Mouse (Mus musculus) embryonic facial prominence, embryonic 14.5 days (tissue): ENCODE results near the gene Rars. TPM values are rescaled to one million over a fixed set of nuclear protein-coding genes. Genes with fewer than 3 reads are reported as not detected.

ENCODE experiments used
- ATAC-seq: fragments of 200-750 bp; cut with Nextera tagmentation; 2 replicates; pipeline ENCODE4 v1.8.0; 2017; ENCODE audit warnings: low read depth, moderate number of reproducible peaks, moderate TSS enrichment
- DNase-seq: peaks from one replicate; pipeline ENCODE4 v3.0.0-alpha.2; 2015; ENCODE audit warnings: low spot score
- H3K27ac ChIP-seq: fragments of 300-500 bp; sonication (generic); replicated peaks from 2 replicates; pipeline ENCODE4 v1.5.1; 2014; ENCODE audit warnings: low read depth, mild to moderate bottlenecking, low read length, moderate library complexity
- H3K27me3 ChIP-seq: fragments of 300-500 bp; sonication (generic); replicated peaks from 2 replicates; pipeline ENCODE4 v1.6.1; 2014; ENCODE audit warnings: low read length; ENCODE audit not compliant: control insufficient read depth, insufficient read depth
- H3K36me3 ChIP-seq: fragments of 300-500 bp; sonication (generic); 2 replicates; pipeline ENCODE4 v1.6.1; 2014; ENCODE audit warnings: low read length, mixed read lengths; ENCODE audit not compliant: control insufficient read depth, insufficient read depth
- H3K4me1 ChIP-seq: fragments of 300-500 bp; sonication (generic); 2 replicates; pipeline ENCODE4 v1.6.1; 2014; ENCODE audit warnings: antibody characterized with exemption, low read length; ENCODE audit not compliant: control insufficient read depth, insufficient read depth
- H3K4me2 ChIP-seq: fragments of 300-500 bp; sonication (generic); 2 replicates; pipeline ENCODE4 v1.6.1; 2014; ENCODE audit warnings: low read depth, mild to moderate bottlenecking, low read length, moderate library complexity, mixed read lengths
- H3K4me3 ChIP-seq: fragments of 300-500 bp; sonication (generic); 2 replicates; pipeline ENCODE4 v1.5.1; 2014; ENCODE audit warnings: low read depth, mild to moderate bottlenecking, low read length
- H3K9ac ChIP-seq: fragments of 300-500 bp; sonication (generic); 2 replicates; pipeline ENCODE4 v1.6.1; 2014; ENCODE audit warnings: low read depth, mild to moderate bottlenecking, low read length, moderate library complexity, mixed read lengths
- H3K9me3 ChIP-seq: fragments of 300-500 bp; sonication (generic); 2 replicates; pipeline ENCODE4 v1.6.1; 2016; ENCODE audit warnings: low read length; ENCODE audit not compliant: control insufficient read depth
- WGBS: fragments of 180-500 bp; shearing (Covaris S2); extraction: QIAGEN DNeasy Blood & Tissue Kit; methylation state at CpG from one replicate; pipeline ENCODE4 v1.1.7; 2014; 5-methylcytosine and 5-hydroxymethylcytosine counted together
- polyA plus RNA-seq: library from polyadenylated mRNA; unstranded; fragments of >200 nt; fragmentation: Nextera tagmentation; extraction: Ambion mirVana; gene quantifications from 2 replicates; pipeline ENCODE4 v1.2.1, GENCODE M21; 2014

The Rars gene
- polyA plus RNA-seq, 1 experiment from 2014 or later: 85.9 TPM

GRCm38 (mm10) chr11:35863653-35864052 is 29.3 kb upstream of the Rars start:
- no peaks in the 10 kb centered on the region for H3K27me3 ChIP-seq
- H3K27ac ChIP-seq: no peak overlapping the region
- no peak overlapping the region for H3K4me3 ChIP-seq
- H3K9me3 ChIP-seq: no peaks in the 10 kb centered on the region
- 90% methylated on average over 5 of the region's 5 CpGs for WGBS
- H3K36me3 ChIP-seq: 0 out of 2 replicates have a peak, but pooled peaks cover 3% of the 10 kb centered on the region
- DNase-seq (no peak), ATAC-seq (no peak)
- H3K9ac ChIP-seq: no peak overlapping the region
- no peak overlapping the region for H3K4me2 ChIP-seq
- H3K4me1 ChIP-seq: peaks cover 8% of the 10 kb centered on the region

DNA sequence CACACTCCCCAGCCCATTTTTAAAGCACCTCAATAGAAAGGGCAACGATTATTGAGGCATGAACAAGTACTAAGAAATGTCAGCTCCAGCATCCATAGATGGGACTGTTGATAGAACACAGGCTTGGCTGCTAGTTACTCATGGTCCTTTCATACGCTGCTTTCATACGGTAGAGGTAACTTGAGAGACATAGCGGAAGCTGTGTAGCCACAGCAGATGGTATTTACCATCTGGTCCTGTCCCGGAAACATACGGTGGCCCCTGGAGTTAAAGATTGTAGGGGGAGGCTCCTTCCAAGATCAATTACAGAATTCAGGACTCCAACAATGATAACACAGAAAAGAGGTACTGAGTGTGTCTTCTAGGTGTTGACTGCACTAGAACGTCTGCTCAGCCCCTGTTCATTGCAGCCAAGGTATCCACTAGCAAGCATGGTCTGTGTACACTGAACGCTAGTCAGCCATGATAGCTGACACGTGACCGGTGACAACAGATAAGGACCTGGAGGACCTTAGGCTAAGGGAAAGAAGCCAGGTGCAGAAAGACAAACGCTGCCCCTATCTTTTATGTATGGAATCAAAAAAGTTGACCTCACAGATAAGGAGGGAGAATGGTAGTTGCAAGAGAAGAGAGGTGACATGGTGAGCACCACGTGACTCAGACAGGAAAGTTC is 23.2 kb upstream of the Rars start:
- no peak overlapping the region for H3K9ac ChIP-seq
- no peak overlapping the region for H3K4me3 ChIP-seq
- H3K4me1 ChIP-seq: no peaks in the 10 kb centered on the region; the same call in 1 of the 2 replicates
- ATAC-seq (0 out of 2 replicates have a peak, but pooled peaks have one; percentile 24), DNase-seq (no peak)
- H3K27ac ChIP-seq: no peak overlapping the region
- WGBS: 75% methylated on average over 12 of the region's 12 CpGs
- H3K4me2 ChIP-seq: no peak overlapping the region
- no peaks in the 10 kb centered on the region for H3K9me3 ChIP-seq
- H3K27me3 ChIP-seq: no peaks in the 10 kb centered on the region
- no peaks in the 10 kb centered on the region for H3K36me3 ChIP-seq

DNA sequence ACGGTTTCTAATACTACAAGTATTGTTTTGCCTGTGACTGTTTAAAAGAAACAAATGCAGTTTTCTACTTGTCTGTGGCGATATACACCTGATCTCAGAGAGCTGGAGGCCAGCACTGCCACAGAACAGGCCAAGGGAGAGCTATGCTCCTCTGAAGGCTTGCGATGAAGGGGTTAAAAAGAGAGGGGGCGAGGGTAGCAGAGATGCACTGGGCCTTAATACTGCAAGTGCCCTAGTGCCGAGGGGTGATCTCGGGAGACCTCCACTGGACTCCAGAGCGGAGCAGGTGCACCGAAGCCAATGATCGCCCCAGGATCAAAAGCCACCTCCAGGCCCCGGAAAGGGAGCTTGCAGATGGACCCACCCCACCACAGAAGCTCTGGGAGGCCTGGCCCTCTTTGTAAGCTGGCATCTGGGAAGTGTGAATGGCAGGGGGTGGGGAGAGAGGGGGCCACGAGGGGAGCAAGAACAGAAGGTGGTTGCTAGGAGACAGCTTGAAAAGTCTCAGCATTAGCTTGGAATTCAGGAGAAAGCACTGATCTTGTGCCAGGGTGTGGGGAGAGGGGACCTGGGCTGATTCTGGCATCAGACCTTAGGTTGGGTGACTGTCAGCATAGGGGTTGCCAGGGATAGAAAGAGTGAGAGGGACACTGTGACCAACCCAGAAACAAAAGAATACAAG is 22.2 kb upstream of the Rars start:
- ATAC-seq: peak; percentile 68
- no peaks in the 10 kb centered on the region; the same call in 1 of the 2 replicates for H3K4me1 ChIP-seq
- H3K27ac ChIP-seq: no peak overlapping the region; the same call in 1 of the 2 replicates
- no peaks in the 10 kb centered on the region for H3K9me3 ChIP-seq
- H3K4me2 ChIP-seq: no peak overlapping the region
- WGBS: 59% methylated on average over 11 of the region's 11 CpGs
- H3K4me3 ChIP-seq: no peak overlapping the region
- H3K9ac ChIP-seq: no peak overlapping the region
- no peaks in the 10 kb centered on the region for H3K27me3 ChIP-seq
- peak; percentile 44 for DNase-seq
- 0 out of 2 replicates have a peak, but pooled peaks cover 4% of the 10 kb centered on the region for H3K36me3 ChIP-seq

- H3K9ac ChIP-seq: no peak overlapping the region
- no peak overlapping the region for H3K27ac ChIP-seq
- 0 out of 2 replicates have a peak, but pooled peaks cover 9% of the 10 kb centered on the region for H3K36me3 ChIP-seq
- H3K4me2 ChIP-seq: no peak overlapping the region
- 88% methylated on average over 7 of the region's 9 CpGs for WGBS
- no peak for DNase-seq
- no peak overlapping the region for H3K4me3 ChIP-seq
- H3K4me1 ChIP-seq: no peaks in the 10 kb centered on the region; the same call in 1 of the 2 replicates
- no peak for ATAC-seq
- H3K27me3 ChIP-seq: no peaks in the 10 kb centered on the region
- no peaks in the 10 kb centered on the region for H3K9me3 ChIP-seq
Measured at GRCm38 (mm10) chr11:35855567-35855966, 21.3 kb upstream of the Rars start.

DNA sequence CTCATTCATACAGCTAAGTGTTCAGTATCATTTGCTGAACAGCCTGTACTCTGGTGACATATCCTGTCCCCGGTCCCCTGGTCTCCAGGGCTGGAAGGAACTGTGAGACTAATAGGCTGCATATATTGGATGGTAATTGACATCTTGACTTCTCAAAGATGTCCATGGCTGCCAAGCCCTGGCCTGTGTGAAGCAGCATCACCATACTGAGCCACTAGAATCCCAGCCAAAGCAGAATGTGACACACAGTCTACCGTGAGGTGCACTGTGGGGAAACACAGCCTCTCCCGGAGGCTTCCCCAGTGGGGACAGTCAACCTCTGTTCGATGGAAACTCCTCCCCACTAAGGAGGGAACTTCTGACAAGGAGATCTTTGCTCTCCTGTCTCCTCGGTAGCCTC is 20.6 kb upstream of the Rars start:
- WGBS: 84% methylated on average over 5 of the region's 5 CpGs
- no peak for ATAC-seq
- Histone ChIP-seq H3K27me3 (no peaks in the 10 kb centered on the region), H3K4me1 (no peaks in the 10 kb centered on the region; the same call in 1 of the 2 replicates), H3K9me3 (no peaks in the 10 kb centered on the region), H3K9ac (no peak overlapping the region), H3K4me2 (no peak overlapping the region), H3K4me3 (no peak overlapping the region), H3K27ac (no peak overlapping the region), H3K36me3 (0 out of 2 replicates have a peak, but pooled peaks cover 9% of the 10 kb centered on the region)
- DNase-seq: no peak

DNA sequence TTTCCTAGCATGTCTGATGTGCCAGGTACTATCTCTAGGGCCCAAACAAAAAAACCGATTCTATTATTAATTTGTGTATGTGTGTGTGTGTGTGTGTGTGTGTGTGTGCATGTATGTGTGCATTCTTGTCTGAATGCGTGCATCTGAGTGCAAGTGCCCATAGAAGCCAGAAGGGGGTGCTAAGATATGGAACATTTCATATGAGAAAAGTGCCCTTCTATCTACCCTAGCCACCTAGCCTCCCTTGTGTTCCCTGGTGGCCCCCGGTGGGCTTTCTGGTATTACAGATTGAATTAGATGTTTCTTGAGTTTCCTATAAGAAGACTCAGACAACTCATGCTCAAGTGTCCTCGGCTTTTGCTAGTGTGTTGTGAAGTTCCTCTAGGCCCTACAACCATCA is 19.3 kb upstream of the Rars start:
- Histone ChIP-seq H3K4me3 (no peak overlapping the region), H3K4me2 (no peak overlapping the region), H3K9me3 (no peaks in the 10 kb centered on the region), H3K4me1 (no peaks in the 10 kb centered on the region; the same call in 1 of the 2 replicates), H3K27me3 (no peaks in the 10 kb centered on the region), H3K36me3 (0 out of 2 replicates have a peak, but pooled peaks cover 9% of the 10 kb centered on the region), H3K9ac (no peak overlapping the region), H3K27ac (no peak overlapping the region)
- DNase-seq (no peak), ATAC-seq (no peak)
- 96% methylated on average over 4 of the region's 4 CpGs for WGBS

GRCm38 (mm10) chr11:35852731-35853130 is 18.4 kb upstream of the Rars start:
- Histone ChIP-seq H3K27me3 (no peaks in the 10 kb centered on the region), H3K36me3 (0 out of 2 replicates have a peak, but pooled peaks cover 9% of the 10 kb centered on the region), H3K4me2 (no peak overlapping the region), H3K4me1 (no peaks in the 10 kb centered on the region; the same call in 1 of the 2 replicates), H3K9me3 (no peaks in the 10 kb centered on the region), H3K9ac (no peak overlapping the region), H3K4me3 (no peak overlapping the region), H3K27ac (no peak overlapping the region)
- 51% methylated on average over 4 of the region's 4 CpGs for WGBS
- ATAC-seq (no peak), DNase-seq (peak; percentile 43)

- H3K9me3 ChIP-seq: no peaks in the 10 kb centered on the region
- H3K4me1 ChIP-seq: no peaks in the 10 kb centered on the region
- H3K9ac ChIP-seq: no peak overlapping the region
- no peak overlapping the region for H3K4me2 ChIP-seq
- H3K27me3 ChIP-seq: no peaks in the 10 kb centered on the region
- 82% methylated on average over 9 of the region's 9 CpGs for WGBS
- no peak for DNase-seq
- no peak for ATAC-seq
- H3K4me3 ChIP-seq: no peak overlapping the region
- no peak overlapping the region for H3K27ac ChIP-seq
- H3K36me3 ChIP-seq: no peaks in the 10 kb centered on the region
Measured at GRCm38 (mm10) chr11:35844299-35844698, 10.0 kb upstream of the Rars start.
